Mouse (Mus musculus): ENCODE results near the gene Hsbp1.
A peak's percentile ranks its signal among the peaks of the same experiment; 100 is the strongest.
"Not testable (repeated sequence)": the region's sequence is repeated elsewhere in the genome, so short reads cannot be mapped to it uniquely, and the experiment has no call there.

The Hsbp1 gene

DNA sequence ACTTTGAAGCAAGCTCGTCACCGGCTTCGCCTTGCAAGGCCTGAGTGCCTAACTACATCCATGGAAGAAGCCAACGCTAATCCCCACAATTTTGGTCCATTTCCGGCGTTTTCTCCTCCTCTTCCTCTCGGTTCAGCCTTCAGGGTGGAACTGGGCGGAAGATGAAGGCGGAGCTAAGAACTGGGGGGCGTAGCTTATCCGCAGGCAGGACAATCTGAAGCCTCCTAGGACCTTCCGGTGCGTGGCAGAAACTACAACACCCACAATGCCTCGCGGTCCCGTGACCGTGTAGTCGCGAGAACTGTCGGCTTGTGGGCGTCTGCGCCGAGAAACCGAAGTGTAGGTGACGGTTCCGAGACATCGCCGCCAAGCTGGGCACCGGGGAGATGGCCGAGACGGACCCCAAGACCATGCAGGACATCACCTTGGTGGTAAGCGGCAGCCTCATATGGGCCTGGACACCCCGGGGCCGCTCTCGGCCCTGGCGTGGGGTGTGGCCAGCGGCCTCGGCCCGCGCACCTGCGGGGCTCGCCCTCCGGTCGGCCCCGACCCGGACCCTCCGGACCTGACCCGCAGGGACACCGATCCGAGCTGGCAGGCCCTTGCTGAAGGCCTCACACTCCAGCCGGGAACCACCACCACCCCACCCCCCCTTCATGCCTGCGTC, at the start of gene Hsbp1:
Gene Hsbp1, plus strand, starts transcription at position 299 of the 667 bp plus-strand sequence.
- DNase-seq (ENCODE audit: low spot score) = peak; percentile 95

DNA sequence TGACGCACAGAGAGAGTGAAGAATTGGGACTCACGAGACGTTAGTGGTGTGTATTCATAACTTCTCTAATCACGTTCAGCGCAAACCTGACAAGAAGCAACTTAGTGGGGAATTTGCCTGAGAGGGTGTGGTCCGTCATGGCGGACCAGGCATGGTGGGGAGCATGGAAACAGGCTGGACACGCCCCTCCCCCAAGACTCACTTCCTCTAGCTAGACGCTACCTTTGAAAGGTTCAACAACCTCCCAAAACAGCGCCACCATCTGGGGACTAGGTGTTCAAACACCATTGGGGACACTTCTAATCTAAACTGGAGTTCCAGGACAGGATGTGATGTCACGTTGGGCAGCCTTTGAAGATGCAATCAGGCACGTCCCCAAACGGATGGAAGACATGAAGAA, 48.8 kb upstream of the Hsbp1 start:
- DNase-seq (ENCODE audit: low spot score) = no peak

DNA sequence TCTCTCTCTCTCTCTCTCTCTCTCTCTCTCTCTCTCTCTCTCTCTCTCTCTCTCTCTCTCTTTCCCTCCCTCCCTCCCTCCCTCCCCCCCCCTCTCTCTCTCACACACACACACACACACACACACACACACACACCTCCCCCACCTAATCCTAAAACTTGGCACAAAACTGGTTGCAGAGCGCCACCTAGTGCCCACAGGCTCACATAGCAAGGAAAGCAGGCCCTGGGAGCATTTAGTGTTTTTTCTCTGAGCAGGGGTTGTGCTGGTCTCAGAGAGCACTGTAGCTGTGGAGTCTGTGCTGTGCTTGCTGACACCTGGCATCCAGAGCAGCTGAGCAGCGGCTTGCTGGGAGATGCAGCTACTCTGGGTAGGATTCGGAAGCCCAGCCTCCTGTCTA, 46.5 kb upstream of the Hsbp1 start:
- DNase-seq (ENCODE audit: low spot score) = not testable (repeated sequence)

DNA sequence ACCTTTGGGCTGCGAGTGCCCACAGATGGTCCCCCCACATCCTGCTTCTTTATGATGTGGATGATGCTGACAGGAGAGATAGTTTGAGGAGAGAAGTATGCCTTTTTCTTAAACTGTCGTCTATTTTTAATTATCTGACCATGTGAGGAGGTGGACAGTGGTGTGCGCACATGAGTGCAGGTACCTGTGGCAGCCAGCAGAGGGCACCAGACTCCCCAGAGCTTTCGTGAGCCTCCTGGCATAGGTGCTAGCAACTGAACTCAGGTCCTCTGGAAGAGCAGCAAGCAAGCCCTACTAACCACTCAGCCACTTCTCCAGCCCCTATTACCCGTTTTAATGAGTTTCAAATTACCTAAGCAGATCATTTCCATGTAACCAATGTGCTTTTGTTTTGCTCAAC, 44.0 kb upstream of the Hsbp1 start:
- no peak for DNase-seq (ENCODE audit: low spot score)

DNA sequence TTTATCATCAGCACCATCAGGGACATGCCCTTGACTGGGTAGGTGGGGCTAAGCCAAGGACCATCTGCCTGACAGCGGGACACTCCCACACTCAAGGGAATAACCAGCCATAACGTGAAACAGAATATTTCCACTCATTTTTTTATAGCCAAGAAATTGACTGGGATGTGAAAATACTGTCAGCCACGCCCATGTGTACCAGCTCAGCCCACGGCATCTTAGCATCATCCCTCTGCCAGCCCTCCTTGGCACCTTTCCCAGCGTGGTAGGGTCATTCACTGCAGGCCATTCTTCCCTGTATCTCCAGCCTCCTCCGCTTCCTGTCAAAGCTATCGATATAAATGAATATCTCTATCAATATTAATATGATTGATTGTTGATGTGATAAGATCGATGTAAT, 40.1 kb upstream of the Hsbp1 start:
- no peak for DNase-seq (ENCODE audit: low spot score)

DNA sequence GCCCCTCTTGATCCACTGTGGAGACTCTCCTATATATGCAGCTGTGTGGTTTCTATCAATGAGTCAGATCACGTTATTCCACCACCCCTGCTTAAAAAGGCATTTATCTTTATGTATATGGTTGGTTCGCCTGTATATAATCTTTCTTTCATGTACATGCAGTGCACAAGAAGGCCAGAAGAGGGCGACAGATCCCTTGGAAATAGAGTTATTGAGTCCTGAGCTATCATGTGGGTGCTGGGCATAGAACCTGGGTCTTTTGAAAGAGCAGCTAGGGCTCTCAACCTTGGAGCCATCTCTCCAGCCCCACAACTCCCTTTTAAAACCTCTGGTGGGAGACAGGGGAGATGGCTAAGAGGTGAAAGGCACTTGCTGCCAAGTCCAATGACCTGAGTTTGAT, 32.9 kb upstream of the Hsbp1 start:
- DNase-seq (ENCODE audit: low spot score) = peak; percentile 11

DNA sequence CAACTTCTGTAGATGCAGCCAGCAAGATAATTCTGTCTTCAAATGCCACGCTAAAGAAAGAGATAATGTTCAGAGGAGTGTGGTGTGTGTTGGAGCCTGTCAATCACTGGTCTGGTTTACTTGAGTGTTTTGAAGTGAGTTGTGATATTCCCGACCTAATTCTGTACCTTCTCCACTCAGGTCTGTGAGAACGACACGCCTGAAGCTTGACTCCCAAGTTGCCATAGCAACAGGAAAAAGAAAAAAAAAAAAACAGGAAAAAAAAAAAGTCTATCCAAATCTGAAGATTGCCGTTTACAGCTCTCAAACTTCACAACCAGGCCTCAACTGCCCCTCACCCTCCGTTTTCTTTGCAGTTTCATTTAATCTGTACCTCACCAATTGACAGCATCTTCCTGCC, 21.1 kb upstream of the Hsbp1 start:
- no peak for DNase-seq (ENCODE audit: low spot score)

DNA sequence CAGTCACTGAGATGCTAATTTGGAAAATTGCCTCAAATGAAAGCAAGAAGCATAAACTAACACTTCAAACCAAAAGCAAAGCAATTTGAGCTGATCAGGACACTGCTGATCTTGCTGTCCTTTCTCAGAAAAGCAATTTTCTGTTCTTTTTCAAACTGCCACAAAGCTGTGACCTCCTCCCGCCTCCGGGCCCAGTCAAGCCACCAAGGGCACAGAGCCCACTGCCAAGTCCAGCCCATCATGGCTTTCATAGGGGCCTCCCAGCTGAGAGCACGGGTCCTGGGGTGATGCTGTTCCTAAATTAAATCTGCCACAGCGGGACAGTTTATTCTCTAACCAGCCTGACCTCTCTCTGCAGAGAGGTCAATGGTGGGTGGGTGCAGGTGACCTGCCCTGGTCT, 4.7 kb upstream of the Hsbp1 start:
- no peak for DNase-seq (ENCODE audit: low spot score)

DNA sequence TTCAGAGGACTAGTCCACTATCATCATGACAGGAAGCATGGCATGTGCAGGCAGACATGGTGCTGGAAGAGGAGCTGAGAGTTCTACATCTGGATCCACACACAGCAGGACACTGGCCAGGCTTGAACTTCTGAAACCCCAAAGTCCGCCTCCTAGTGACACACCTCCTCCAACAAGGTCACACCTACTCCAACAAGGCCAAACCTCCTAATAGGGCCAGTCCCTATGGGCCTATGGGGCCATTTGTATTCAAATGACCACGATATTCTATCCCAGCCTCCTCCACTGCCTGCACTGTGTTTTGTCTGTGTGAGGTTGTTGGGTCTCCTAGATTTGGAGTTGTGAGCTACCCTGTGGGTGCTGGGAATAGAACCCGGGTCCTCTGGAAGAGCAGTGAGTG, 682 bp upstream of the Hsbp1 start:
- DNase-seq (ENCODE audit: low spot score) = no peak

DNA sequence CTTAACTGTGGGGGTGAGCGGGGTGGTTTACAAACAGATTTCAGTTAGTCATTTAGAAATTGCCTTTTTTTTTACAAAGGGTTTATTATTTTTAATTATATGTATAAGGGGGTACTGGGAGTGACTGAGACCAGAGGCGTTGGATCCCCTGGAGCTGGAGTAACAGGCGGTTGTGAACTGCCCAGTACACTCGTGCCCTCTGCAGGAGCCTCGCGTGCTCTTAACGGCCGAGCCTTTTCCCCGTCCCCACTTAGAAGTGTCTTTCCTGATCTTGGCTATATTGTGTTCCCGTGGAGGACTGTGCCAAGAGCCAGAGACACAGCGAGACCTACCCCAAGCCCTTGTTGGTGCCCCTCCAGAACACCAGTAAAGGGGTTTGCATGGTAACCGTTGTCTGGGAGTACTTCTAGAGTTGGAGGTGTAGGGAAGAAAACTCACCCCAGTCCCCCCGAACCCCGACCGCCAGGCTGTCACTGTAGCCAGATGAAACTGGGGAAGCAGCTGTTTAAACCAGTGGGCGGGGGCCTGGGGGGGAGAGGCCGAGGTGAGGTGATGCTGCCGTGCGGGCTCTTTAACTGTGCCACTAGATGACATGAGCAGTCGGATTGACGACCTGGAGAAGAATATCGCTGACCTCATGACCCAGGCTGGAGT, 868 bp downstream of the Hsbp1 start:
- no peak for DNase-seq (ENCODE audit: low spot score)

DNA sequence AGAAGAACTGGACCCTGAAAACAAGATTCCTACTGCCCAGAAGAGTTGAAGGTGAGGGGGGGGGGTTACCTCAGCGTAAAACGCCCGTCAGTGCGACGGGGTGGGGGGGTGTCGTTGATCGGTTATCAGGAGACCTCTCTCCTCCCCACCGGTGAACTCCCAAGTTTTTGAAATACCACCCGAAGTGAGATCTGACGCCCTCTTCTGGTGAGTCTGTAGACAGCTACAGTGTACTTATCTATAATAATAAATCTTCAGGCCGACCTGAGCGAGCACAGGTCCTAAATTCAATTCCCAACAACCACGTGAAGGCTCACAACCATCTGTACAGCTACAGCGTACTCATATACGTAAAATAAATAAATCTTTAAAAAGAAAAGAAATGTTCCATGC, 1.4 kb downstream of the Hsbp1 start:
- no peak for DNase-seq (ENCODE audit: low spot score)

DNA sequence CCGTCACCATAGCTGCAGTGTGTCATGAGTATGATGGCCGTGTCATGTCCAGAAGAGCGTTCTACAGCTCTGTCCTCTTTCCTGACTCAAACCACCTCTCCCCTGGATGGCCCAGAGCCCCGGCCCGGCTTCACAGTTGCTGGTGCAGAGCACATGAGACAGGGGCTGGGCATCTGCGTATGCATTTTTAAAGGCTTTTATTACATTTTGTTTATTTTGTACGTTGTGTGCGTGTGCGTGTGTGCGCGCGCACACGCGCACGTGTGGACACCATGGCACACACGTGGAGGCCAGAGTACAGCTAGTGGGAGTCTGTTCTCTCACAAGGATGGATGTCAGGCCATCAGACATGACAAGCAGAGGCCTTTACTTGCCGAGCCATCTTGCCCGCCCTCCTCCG, 7.4 kb downstream of the Hsbp1 start:
- DNase-seq (ENCODE audit: low spot score) = no peak

DNA sequence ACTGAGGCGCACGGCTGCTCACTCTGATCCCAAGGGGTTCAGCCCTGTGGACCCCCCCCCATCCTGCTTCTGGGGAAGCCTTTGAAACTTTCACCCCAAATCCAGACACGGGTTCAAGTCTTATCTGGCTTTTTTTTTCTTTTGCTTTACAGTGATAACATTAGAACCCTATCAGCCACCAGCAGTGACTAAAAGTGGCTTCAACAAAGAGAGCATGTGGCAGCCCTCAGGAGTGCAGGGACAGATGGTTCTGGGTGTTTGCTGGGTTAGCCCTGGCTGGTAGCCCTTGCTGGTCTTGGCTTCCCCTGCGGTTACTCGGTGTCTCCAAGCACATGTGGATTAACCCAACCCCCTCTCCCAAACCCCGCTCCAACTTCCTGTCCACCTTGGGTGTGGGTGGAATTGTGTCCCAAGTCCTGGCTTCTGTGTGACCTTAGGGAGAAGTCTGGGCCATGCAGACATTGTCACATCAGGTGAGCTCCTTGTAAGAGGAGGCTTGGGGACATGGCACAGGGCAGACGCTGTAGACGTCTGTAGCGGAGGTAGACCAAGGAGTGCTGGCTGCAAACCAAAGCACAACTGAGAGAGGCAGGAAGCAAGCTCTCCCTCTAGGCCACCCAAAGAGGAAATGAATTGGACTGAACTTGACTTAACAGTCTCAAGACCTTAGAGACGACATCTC, 8.8 kb downstream of the Hsbp1 start:
- no peak for DNase-seq (ENCODE audit: low spot score)

DNA sequence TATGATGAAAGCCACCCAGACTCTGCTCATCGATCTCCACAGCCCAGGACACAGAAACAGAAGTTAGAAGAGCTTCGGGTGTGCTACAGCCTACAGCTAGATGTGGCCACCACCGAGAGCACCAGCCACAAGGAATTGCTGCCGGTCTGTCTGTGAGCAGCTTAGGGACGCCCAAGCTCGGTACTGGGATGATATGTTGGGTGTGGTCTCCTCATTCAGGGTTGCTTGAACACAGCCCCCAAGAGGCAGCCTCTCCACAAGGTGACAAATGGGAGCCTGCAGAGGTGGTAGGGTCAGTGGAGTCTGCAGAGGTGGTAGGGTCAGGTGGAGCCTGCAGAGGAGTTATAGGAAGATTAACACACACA, 9.4 kb downstream of the Hsbp1 start:
- DNase-seq (ENCODE audit: low spot score) = no peak

DNA sequence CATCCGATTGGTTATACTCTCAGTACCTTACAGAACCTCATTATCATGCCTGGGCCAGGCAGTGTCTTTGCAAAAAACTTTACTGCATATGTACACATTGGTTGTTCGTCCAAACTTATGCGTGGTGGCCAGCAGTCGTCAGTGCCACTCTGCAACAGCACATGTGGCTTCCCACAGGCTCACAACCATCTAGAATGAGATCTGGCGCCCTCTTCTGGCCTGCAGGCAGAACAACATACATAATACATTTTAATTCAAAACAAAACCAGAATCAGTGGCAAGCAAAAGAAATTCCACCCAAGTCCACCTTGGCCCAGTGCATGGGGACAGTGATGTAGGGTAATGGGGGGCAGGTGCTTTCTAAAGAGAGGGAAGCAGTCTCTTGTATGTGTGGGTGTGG, 12.3 kb downstream of the Hsbp1 start:
- not testable (repeated sequence) for DNase-seq (ENCODE audit: low spot score)

DNA sequence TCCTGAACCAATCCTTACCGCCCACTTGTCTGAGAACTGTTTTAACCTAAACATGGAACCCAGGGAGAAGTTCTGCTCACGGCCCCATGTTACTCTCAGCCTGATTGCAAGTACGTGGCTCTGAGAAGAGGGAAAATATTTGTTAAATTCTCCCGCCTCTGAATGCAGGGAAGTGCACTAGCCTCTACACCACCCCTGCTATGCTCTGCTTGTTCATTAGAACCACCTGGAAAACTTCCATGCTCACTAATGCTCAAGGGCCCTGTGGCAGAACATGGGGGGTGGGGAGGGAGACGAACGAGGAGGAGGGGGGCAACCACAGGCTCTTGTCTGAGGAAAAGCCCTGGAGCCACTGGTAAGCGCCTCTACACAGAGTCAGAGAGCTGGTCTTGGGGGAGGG, 13.9 kb downstream of the Hsbp1 start:
- DNase-seq (ENCODE audit: low spot score) = no peak

DNA sequence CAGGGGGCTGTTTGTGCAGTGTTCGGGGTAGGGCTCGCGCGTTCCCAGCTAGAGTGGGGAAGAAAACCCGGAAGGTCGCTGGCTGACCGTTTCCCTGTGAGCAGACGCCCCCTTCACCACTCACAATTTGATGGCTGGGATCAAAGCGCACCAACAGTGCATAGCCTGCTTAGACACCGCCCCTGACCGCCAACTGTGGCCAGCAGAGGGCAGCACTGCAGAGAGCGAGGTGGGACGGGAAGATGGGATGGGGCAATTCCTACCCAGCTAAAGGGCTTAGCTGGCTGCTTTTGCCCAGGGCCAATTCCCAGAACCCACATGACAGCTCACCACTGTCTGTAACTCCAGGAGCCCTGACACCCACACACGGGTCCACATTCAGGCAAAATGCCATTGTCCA, 14.5 kb downstream of the Hsbp1 start:
- no peak for DNase-seq (ENCODE audit: low spot score)

DNA sequence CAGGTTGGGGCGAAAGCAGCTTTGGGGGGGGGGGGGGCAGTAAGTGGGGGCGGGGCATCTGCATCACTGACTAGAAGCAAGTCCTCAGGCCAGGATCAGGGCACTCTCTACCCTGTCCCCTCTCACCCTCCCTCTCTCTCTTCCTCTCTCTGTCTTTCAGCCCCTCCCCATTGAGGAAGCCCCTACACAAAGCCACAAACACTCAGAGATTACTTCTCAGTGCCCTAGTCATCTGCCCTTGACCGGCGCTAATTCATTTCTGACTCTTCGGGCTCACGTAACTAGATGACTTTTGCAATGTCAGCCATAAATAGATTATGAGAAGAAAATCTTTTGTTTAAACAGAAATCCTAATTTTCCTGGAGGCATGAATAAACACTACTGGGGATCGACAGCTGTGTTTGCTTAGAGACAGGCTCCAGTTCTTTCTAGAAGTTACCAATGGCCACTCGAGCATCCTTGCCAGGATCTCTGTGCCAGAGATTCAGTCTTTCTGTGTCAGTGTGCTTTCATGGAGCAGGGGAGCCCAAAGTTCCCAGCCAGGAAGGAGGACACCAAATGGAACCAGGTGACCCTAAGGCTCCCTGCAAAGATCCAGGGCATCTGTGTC, 16.5 kb downstream of the Hsbp1 start:
- no peak for DNase-seq (ENCODE audit: low spot score)

DNA sequence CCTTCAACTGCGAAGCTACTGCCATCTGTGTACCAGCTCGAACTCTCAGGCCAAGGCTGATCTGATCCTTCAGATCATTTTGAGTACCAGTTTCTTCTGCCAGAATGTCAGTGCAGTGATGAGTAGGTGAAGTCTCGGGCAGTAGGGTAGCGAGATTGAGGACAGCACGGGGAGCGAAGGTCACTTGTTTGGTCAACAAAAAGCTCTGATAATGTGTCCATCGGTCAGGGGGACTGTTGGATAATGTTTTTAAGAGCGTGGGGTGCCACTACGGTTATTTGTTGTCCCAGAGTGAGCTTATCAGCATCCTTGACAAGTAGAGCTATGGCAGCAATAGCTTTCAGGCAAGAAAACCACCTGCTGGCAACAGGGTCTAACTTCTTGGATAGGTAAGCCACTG, 30.4 kb downstream of the Hsbp1 start:
- not testable (repeated sequence) for DNase-seq (ENCODE audit: low spot score)

DNA sequence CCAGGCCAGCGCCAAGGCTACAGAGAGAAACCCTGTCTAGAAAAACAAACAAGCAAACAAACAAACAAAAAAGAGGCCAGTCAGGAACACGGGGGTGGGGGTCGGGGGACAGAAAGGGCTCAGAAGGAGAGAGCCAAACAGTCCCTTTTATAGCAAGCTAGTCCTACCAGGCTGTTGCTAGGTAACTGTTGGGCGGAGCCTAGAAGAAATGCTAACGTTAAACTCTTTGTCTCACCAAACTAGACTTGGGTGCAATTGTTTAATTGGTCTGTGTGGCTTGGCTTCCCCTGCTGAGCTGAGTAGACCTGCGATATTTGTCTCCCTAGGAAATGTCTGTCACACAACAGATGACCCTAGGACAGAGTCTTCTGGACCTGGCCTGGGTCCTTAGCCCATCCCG, 34.2 kb downstream of the Hsbp1 start:
- no peak for DNase-seq (ENCODE audit: low spot score)

DNA sequence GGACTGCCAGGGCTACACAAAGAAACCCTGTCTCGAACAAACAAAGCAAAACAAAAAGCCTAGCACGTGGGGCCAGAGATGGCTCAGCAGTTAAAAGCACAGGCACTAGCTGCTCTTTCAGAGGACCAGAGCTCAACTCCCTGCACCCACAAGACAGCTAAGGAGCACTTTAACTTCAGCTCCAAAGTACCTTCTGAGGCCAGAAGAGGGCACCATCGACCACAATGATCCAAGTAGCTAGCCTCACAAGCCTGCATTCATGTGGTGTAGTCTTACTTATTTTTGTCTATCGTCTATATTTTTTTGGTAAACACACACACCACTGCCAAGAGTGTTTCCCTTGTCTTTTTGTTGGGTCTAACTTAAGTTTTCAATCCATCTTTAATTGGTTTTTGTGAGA, 36.3 kb downstream of the Hsbp1 start:
- no peak for DNase-seq (ENCODE audit: low spot score)

DNA sequence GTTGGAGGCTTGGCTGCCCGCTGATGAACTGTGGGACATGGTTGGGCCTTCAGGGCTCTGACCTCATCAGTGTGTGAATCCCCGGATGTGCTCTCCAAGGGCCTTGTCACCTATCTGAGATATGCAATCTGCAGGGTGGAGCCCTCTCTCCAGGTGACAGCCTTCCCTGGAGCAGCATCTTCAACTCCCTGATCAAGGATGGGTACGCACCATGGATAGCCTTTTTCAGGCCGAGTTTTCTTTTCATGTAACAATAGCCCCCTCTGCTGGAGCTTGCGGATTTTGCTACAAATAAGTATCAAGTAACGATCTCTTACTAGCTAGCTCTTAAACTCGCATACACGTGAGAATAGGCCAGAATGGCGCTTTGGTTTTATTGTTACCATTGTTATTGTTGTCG, 40.2 kb downstream of the Hsbp1 start:
- DNase-seq (ENCODE audit: low spot score) = peak; percentile 18

DNA sequence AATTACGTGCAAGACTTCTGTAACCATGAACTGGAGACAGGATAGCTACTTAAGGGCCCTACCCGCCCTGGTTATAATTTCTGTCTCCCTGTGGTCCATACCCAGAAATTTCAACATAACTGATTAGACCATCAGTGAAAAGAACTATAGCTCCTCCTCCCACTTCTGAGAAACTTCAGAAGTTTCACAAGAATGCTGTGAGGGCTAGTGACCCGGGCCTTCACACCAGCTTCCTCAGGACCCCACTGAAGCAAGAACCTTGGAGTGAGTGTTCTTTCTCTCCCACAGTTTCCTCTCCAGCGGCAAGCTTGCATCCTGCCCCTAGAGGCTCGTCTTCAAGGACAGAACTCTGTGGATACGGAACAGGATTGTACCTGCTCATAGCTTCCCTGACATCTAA, 41.6 kb downstream of the Hsbp1 start:
- no peak for DNase-seq (ENCODE audit: low spot score)

Measured in spleen, adult 12 weeks (tissue).